Mouse (Mus musculus) hindbrain, embryonic 13.5 days (tissue): ENCODE data around the gene Wwc2. TPM values are rescaled to one million over a fixed set of nuclear protein-coding genes. Genes with fewer than 3 reads are reported as not detected.

Experiments used
- ATAC-seq: fragments of 200-750 bp; cut with Nextera tagmentation; 2 replicates; pipeline ENCODE4 v1.8.0; 2017; ENCODE audit warnings: moderate TSS enrichment; ENCODE audit not compliant: low FRiP score
- H3K27ac ChIP-seq: fragments of 300-500 bp; sonication (generic); 2 replicates; pipeline ENCODE4 v1.5.1; 2015; ENCODE audit warnings: inconsistent platforms, mild to moderate bottlenecking, moderate library complexity
- H3K27me3 ChIP-seq: fragments of 300-500 bp; sonication (generic); 2 replicates; pipeline ENCODE4 v1.6.1; 2015; ENCODE audit warnings: mild to moderate bottlenecking, inconsistent platforms
- H3K36me3 ChIP-seq: fragments of 300-500 bp; sonication (generic); 2 replicates; pipeline ENCODE4 v1.6.1; 2015; ENCODE audit warnings: mild to moderate bottlenecking, inconsistent platforms
- H3K4me1 ChIP-seq: fragments of 300-500 bp; sonication (generic); replicated peaks from 2 replicates; pipeline ENCODE4 v1.6.1; 2015; ENCODE audit warnings: inconsistent platforms
- H3K4me2 ChIP-seq: fragments of 300-500 bp; sonication (generic); 2 replicates; pipeline ENCODE4 v1.6.1; 2015; ENCODE audit warnings: inconsistent platforms, mild to moderate bottlenecking, moderate library complexity
- H3K4me3 ChIP-seq: fragments of 300-500 bp; sonication (generic); 2 replicates; pipeline ENCODE4 v1.5.1; 2015; ENCODE audit warnings: mild to moderate bottlenecking, inconsistent platforms
- H3K9ac ChIP-seq: fragments of 300-500 bp; sonication (generic); 2 replicates; pipeline ENCODE4 v1.6.1; 2015; ENCODE audit warnings: mild to moderate bottlenecking, inconsistent platforms
- H3K9me3 ChIP-seq: fragments of 300-500 bp; sonication (generic); 2 replicates; pipeline ENCODE4 v1.6.1; 2016; ENCODE audit warnings: inconsistent platforms
- WGBS: fragments of 180-500 bp; shearing (Covaris S2); methylation state at CpG from one replicate; pipeline ENCODE4 v1.1.7; 2015; 5-methylcytosine and 5-hydroxymethylcytosine counted together
- polyA plus RNA-seq: library from polyadenylated mRNA; unstranded; fragments of >200 nt; fragmentation: Nextera tagmentation; extraction: Ambion mirVana; gene quantifications from 2 replicates; pipeline ENCODE4 v1.2.1, GENCODE M21; 2015

Wwc2 gene
- polyA plus RNA-seq, 1 experiment from 2014 or later = 6.0 TPM

GRCm38 (mm10) chr8:47932028-47932790, 58.5 kb downstream of the Wwc2 start:
- H3K9ac ChIP-seq = peak overlapping the region; percentile 46; the same call in 1 of the 2 replicates
- H3K9me3 ChIP-seq = no peaks in the 10 kb centered on the region
- peak overlapping the region; percentile 43 for H3K4me2 ChIP-seq
- peak; percentile 78 for ATAC-seq
- no peaks in the 10 kb centered on the region for H3K27me3 ChIP-seq
- no peaks in the 10 kb centered on the region for H3K36me3 ChIP-seq
- peak overlapping the region; percentile 50; the same call in 1 of the 2 replicates for H3K27ac ChIP-seq
- 0 out of 2 replicates have a peak overlapping the region, but pooled peaks have one; percentile 4 for H3K4me3 ChIP-seq
- H3K4me1 ChIP-seq = peaks cover 34% of the 10 kb centered on the region
- WGBS = 29% methylated on average over 16 of the region's 16 CpGs

GRCm38 (mm10) chr8:47931371-47931770, 59.4 kb downstream of the Wwc2 start:
- H3K4me1 ChIP-seq = peaks cover 32% of the 10 kb centered on the region
- H3K4me3 ChIP-seq = no peak overlapping the region
- H3K27me3 ChIP-seq = no peaks in the 10 kb centered on the region
- H3K27ac ChIP-seq = no peak overlapping the region
- ATAC-seq = no peak
- 89% methylated on average over 7 of the region's 7 CpGs for WGBS
- H3K4me2 ChIP-seq = no peak overlapping the region
- H3K9me3 ChIP-seq = no peaks in the 10 kb centered on the region
- H3K9ac ChIP-seq = no peak overlapping the region
- H3K36me3 ChIP-seq = no peaks in the 10 kb centered on the region

- H3K27ac ChIP-seq = no peak overlapping the region
- ATAC-seq = no peak
- no peak overlapping the region for H3K9ac ChIP-seq
- 96% methylated on average over 12 of the region's 12 CpGs for WGBS
- no peak overlapping the region for H3K4me2 ChIP-seq
- H3K27me3 ChIP-seq = no peaks in the 10 kb centered on the region
- no peaks in the 10 kb centered on the region for H3K9me3 ChIP-seq
- H3K36me3 ChIP-seq = no peaks in the 10 kb centered on the region
- no peak overlapping the region for H3K4me3 ChIP-seq
- H3K4me1 ChIP-seq = peaks cover 26% of the 10 kb centered on the region
These were observed 61.1 kb downstream of the Wwc2 start for GRCm38 (mm10) chr8:47929615-47930014.

GRCm38 (mm10) chr8:47928604-47929185, 62.0 kb downstream of the Wwc2 start:
- Histone ChIP-seq H3K4me1 (peaks cover 18% of the 10 kb centered on the region), H3K27ac (no peak overlapping the region), H3K27me3 (no peaks in the 10 kb centered on the region), H3K9ac (no peak overlapping the region), H3K4me2 (no peak overlapping the region), H3K36me3 (no peaks in the 10 kb centered on the region), H3K9me3 (no peaks in the 10 kb centered on the region), H3K4me3 (no peak overlapping the region)
- ATAC-seq = no peak
- 92% methylated on average over 12 of the region's 12 CpGs for WGBS

GRCm38 (mm10) chr8:47924921-47925320, 65.8 kb downstream of the Wwc2 start:
- Histone ChIP-seq H3K9me3 (no peaks in the 10 kb centered on the region), H3K4me3 (no peak overlapping the region), H3K27ac (no peak overlapping the region), H3K9ac (no peak overlapping the region), H3K4me2 (no peak overlapping the region), H3K36me3 (peaks cover 3% of the 10 kb centered on the region; the same call in 1 of the 2 replicates), H3K27me3 (no peaks in the 10 kb centered on the region), H3K4me1 (no peaks in the 10 kb centered on the region)
- ATAC-seq = no peak
- 84% methylated on average over 6 of the region's 6 CpGs for WGBS

GRCm38 (mm10) chr8:47922816-47923215, 67.9 kb downstream of the Wwc2 start:
- H3K4me2 ChIP-seq = no peak overlapping the region
- no peak overlapping the region for H3K27ac ChIP-seq
- H3K9me3 ChIP-seq = no peaks in the 10 kb centered on the region
- 81% methylated on average over 10 of the region's 10 CpGs for WGBS
- no peak for ATAC-seq
- no peak overlapping the region for H3K4me3 ChIP-seq
- no peaks in the 10 kb centered on the region for H3K4me1 ChIP-seq
- peaks cover 5% of the 10 kb centered on the region; the same call in 1 of the 2 replicates for H3K36me3 ChIP-seq
- H3K9ac ChIP-seq = no peak overlapping the region
- H3K27me3 ChIP-seq = no peaks in the 10 kb centered on the region

- 76% methylated on average over 4 of the region's 4 CpGs for WGBS
- Histone ChIP-seq H3K27ac (no peak overlapping the region), H3K9me3 (no peaks in the 10 kb centered on the region), H3K4me3 (no peak overlapping the region), H3K4me2 (no peak overlapping the region), H3K27me3 (no peaks in the 10 kb centered on the region), H3K36me3 (peaks cover 5% of the 10 kb centered on the region; the same call in 1 of the 2 replicates), H3K4me1 (no peaks in the 10 kb centered on the region), H3K9ac (no peak overlapping the region)
- no peak for ATAC-seq
These were observed 68.7 kb downstream of the Wwc2 start for GRCm38 (mm10) chr8:47922011-47922410.

- 98% methylated on average over 6 of the region's 6 CpGs for WGBS
- ATAC-seq = no peak
- peaks cover 5% of the 10 kb centered on the region; the same call in 1 of the 2 replicates for H3K36me3 ChIP-seq
These were observed 70.1 kb downstream of the Wwc2 start for GRCm38 (mm10) chr8:47920575-47921144.

GRCm38 (mm10) chr8:47917060-47918035, 73.4 kb downstream of the Wwc2 start:
- ATAC-seq = no peak
- 90% methylated on average over 19 of the region's 19 CpGs for WGBS
- no peak overlapping the region for H3K9ac ChIP-seq

More at GRCm38 (mm10) chr8:47920575-47921144, 70.1 kb downstream of the Wwc2 start:
- H3K4me1 ChIP-seq = no peaks in the 10 kb centered on the region; the same call in 1 of the 2 replicates
- no peaks in the 10 kb centered on the region for H3K9me3 ChIP-seq
- no peak overlapping the region for H3K27ac ChIP-seq
- no peak overlapping the region for H3K4me3 ChIP-seq
- H3K4me2 ChIP-seq = no peak overlapping the region
- H3K9ac ChIP-seq = no peak overlapping the region
- no peaks in the 10 kb centered on the region for H3K27me3 ChIP-seq

GRCm38 (mm10) chr8:47915521-47915920, 75.2 kb downstream of the Wwc2 start:
- Histone ChIP-seq H3K27ac (no peak overlapping the region), H3K4me2 (no peak overlapping the region), H3K4me3 (no peak overlapping the region), H3K4me1 (no peaks in the 10 kb centered on the region; the same call in 1 of the 2 replicates), H3K36me3 (peaks cover 5% of the 10 kb centered on the region; the same call in 1 of the 2 replicates), H3K27me3 (no peaks in the 10 kb centered on the region), H3K9ac (no peak overlapping the region), H3K9me3 (no peaks in the 10 kb centered on the region)
- WGBS = 81% methylated on average over 2 of the region's 2 CpGs
- no peak for ATAC-seq

More at GRCm38 (mm10) chr8:47917060-47918035, 73.4 kb downstream of the Wwc2 start:
- Histone ChIP-seq H3K4me2 (no peak overlapping the region), H3K27me3 (no peaks in the 10 kb centered on the region), H3K4me1 (no peaks in the 10 kb centered on the region; the same call in 1 of the 2 replicates), H3K4me3 (no peak overlapping the region), H3K27ac (no peak overlapping the region), H3K36me3 (peaks cover 5% of the 10 kb centered on the region; the same call in 1 of the 2 replicates), H3K9me3 (no peaks in the 10 kb centered on the region)

GRCm38 (mm10) chr8:47914946-47915345, 75.8 kb downstream of the Wwc2 start:
- Histone ChIP-seq H3K27me3 (no peaks in the 10 kb centered on the region), H3K36me3 (peaks cover 3% of the 10 kb centered on the region; the same call in 1 of the 2 replicates), H3K9ac (no peak overlapping the region), H3K27ac (no peak overlapping the region), H3K4me1 (no peaks in the 10 kb centered on the region; the same call in 1 of the 2 replicates), H3K4me2 (no peak overlapping the region), H3K4me3 (no peak overlapping the region), H3K9me3 (no peaks in the 10 kb centered on the region)
- no peak for ATAC-seq
- 93% methylated on average over 7 of the region's 7 CpGs for WGBS
